Mouse (Mus musculus): ENCODE data around the gene Tcp11l1.

Tcp11l1 gene

GRCm38 (mm10) chr2:104711585-104712485, at the start of gene Tcp11l1:
Gene Tcp11l1, minus strand, starts transcription at chr2:104712169.
- DNase-seq (ENCODE audit: low spot score in 2 of 2), result peak in 1 of 2 experiments; percentile 15

GRCm38 (mm10) chr2:104750611-104751010, 38.6 kb upstream of the Tcp11l1 start:
- no peak for DNase-seq (ENCODE audit: low spot score in 2 of 2)

GRCm38 (mm10) chr2:104748652-104749183, 36.7 kb upstream of the Tcp11l1 start:
- DNase-seq (ENCODE audit: low spot score in 2 of 2), result no peak

GRCm38 (mm10) chr2:104746251-104746650, 34.3 kb upstream of the Tcp11l1 start:
- DNase-seq (ENCODE audit: low spot score in 2 of 2), result no peak

GRCm38 (mm10) chr2:104743971-104744370, 32.0 kb upstream of the Tcp11l1 start:
- no peak for DNase-seq (ENCODE audit: low spot score in 2 of 2)

- no peak for DNase-seq (ENCODE audit: low spot score in 2 of 2)
These were observed 31.2 kb upstream of the Tcp11l1 start for GRCm38 (mm10) chr2:104743160-104743559.

- peak; percentile 72 to 88 for DNase-seq (ENCODE audit: low spot score in 2 of 2)
These were observed 30.7 kb upstream of the Tcp11l1 start, which contains the start of gene Depdc7 for GRCm38 (mm10) chr2:104742741-104743064. Gene Depdc7, minus strand, starts transcription at chr2:104742878.

- no peak for DNase-seq (ENCODE audit: low spot score in 2 of 2)
These were observed 30.1 kb upstream of the Tcp11l1 start for GRCm38 (mm10) chr2:104741896-104742740.

GRCm38 (mm10) chr2:104741015-104741758, 29.2 kb upstream of the Tcp11l1 start:
- no peak for DNase-seq (ENCODE audit: low spot score in 2 of 2)

GRCm38 (mm10) chr2:104740248-104740949, 28.4 kb upstream of the Tcp11l1 start:
- DNase-seq (ENCODE audit: low spot score in 2 of 2), result no peak

- DNase-seq (ENCODE audit: low spot score in 2 of 2), result no peak
These were observed 27.7 kb upstream of the Tcp11l1 start for GRCm38 (mm10) chr2:104739691-104740090.

GRCm38 (mm10) chr2:104736241-104736640, 24.3 kb upstream of the Tcp11l1 start:
- no peak for DNase-seq (ENCODE audit: low spot score in 2 of 2)

GRCm38 (mm10) chr2:104732562-104733256, 20.7 kb upstream of the Tcp11l1 start:
- DNase-seq (ENCODE audit: low spot score in 2 of 2), result no peak

- no peak for DNase-seq (ENCODE audit: low spot score in 2 of 2)
These were observed 20.1 kb upstream of the Tcp11l1 start for GRCm38 (mm10) chr2:104732033-104732444.

GRCm38 (mm10) chr2:104727369-104727768, 15.4 kb upstream of the Tcp11l1 start:
- no peak for DNase-seq (ENCODE audit: low spot score in 2 of 2)

GRCm38 (mm10) chr2:104722021-104722420, 10.1 kb upstream of the Tcp11l1 start:
- no peak for DNase-seq (ENCODE audit: low spot score in 2 of 2)

GRCm38 (mm10) chr2:104717827-104718226, 5.9 kb upstream of the Tcp11l1 start:
- DNase-seq (ENCODE audit: low spot score in 2 of 2), result no peak

- DNase-seq (ENCODE audit: low spot score in 2 of 2), result no peak
These were observed 5.3 kb upstream of the Tcp11l1 start for GRCm38 (mm10) chr2:104717231-104717735.

- no peak for DNase-seq (ENCODE audit: low spot score in 2 of 2)
These were observed 4.3 kb upstream of the Tcp11l1 start, which contains the start of gene Pin1rt1 for GRCm38 (mm10) chr2:104716279-104716678. Gene Pin1rt1, minus strand, starts transcription at chr2:104716379.

- DNase-seq (ENCODE audit: low spot score in 2 of 2), result no peak
These were observed 2.3 kb upstream of the Tcp11l1 start for GRCm38 (mm10) chr2:104714254-104714691.
